Mouse (Mus musculus) telencephalon, adult 2 months (tissue): ENCODE results near the gene Rere.
A peak's percentile ranks its signal among the peaks of the same experiment; 100 is the strongest.
"Not testable (repeated sequence)": the region's sequence is repeated elsewhere in the genome, so short reads cannot be mapped to it uniquely, and the experiment has no call there.

Experiments used
- DNase-seq: peaks from one replicate; pipeline ENCODE4 v3.0.0-alpha.2; 2011; ENCODE audit warnings: low read depth, low spot score

Gene Rere

GRCm38 (mm10) chr4:150549393-150549792 is 267.9 kb downstream of the Rere start:
- no peak for DNase-seq

- no peak for DNase-seq
Measured at GRCm38 (mm10) chr4:150549989-150550716, 268.7 kb downstream of the Rere start.

- DNase-seq, result no peak
Measured at GRCm38 (mm10) chr4:150551390-150551789, 269.9 kb downstream of the Rere start.

GRCm38 (mm10) chr4:150552751-150553600 is 271.5 kb downstream of the Rere start:
- no peak for DNase-seq

GRCm38 (mm10) chr4:150555783-150556182 is 274.3 kb downstream of the Rere start:
- DNase-seq, result no peak

- peak; percentile 88 for DNase-seq
Measured at GRCm38 (mm10) chr4:150556382-150557221, 275.2 kb downstream of the Rere start.

GRCm38 (mm10) chr4:150557289-150557688 is 275.8 kb downstream of the Rere start:
- not testable (repeated sequence) for DNase-seq

- no peak for DNase-seq
Measured at GRCm38 (mm10) chr4:150557976-150558375, 276.5 kb downstream of the Rere start.

GRCm38 (mm10) chr4:150559514-150559913 is 278.1 kb downstream of the Rere start:
- DNase-seq, result no peak

- no peak for DNase-seq
Measured at GRCm38 (mm10) chr4:150563281-150563680, 281.8 kb downstream of the Rere start.

- DNase-seq, result no peak
Measured at GRCm38 (mm10) chr4:150566193-150566592, 284.7 kb downstream of the Rere start.

- no peak for DNase-seq
Measured at GRCm38 (mm10) chr4:150568318-150569134, 287.1 kb downstream of the Rere start.

GRCm38 (mm10) chr4:150569135-150569833 is 287.8 kb downstream of the Rere start:
- no peak for DNase-seq

GRCm38 (mm10) chr4:150569834-150570571 is 288.6 kb downstream of the Rere start:
- DNase-seq, result no peak

- no peak for DNase-seq
Measured at GRCm38 (mm10) chr4:150570793-150571192, 289.3 kb downstream of the Rere start.

- no peak for DNase-seq
Measured at GRCm38 (mm10) chr4:150572104-150572691, 290.8 kb downstream of the Rere start.

GRCm38 (mm10) chr4:150572938-150573337 is 291.5 kb downstream of the Rere start:
- no peak for DNase-seq

- DNase-seq, result no peak
Measured at GRCm38 (mm10) chr4:150575363-150576092, 294.1 kb downstream of the Rere start.

GRCm38 (mm10) chr4:150576339-150576738 is 294.9 kb downstream of the Rere start:
- no peak for DNase-seq
